Mouse (Mus musculus) cortical plate, adult 2 months (tissue): Measurements from ENCODE around the gene Tmem91. TPM values are rescaled to one million over a fixed set of nuclear protein-coding genes. Genes with fewer than 3 reads are reported as not detected.

ENCODE experiments used
- H3K27ac ChIP-seq: fragments of 200-500 bp; 2 replicates; pipeline ENCODE4 v1.5.1; 2012; ENCODE audit warnings: low read length, control low read depth, inconsistent platforms; ENCODE audit not compliant: insufficient read depth
- H3K4me1 ChIP-seq: fragments of 200-500 bp; 2 replicates; pipeline ENCODE4 v1.6.1; 2011; ENCODE audit warnings: low read length; ENCODE audit not compliant: control insufficient read depth, insufficient read depth
- H3K4me3 ChIP-seq: fragments of 200-500 bp; 2 replicates; pipeline ENCODE4 v1.5.1; 2011; ENCODE audit warnings: mild to moderate bottlenecking, low read length, control low read depth; ENCODE audit not compliant: insufficient read depth
- CTCF ChIP-seq: fragments of 200-500 bp; IDR thresholded peaks from 2 replicates; pipeline ENCODE4 v1.5.1; 2011; ENCODE audit warnings: mild to moderate bottlenecking, control low read depth, low read length; ENCODE audit not compliant: insufficient read depth; ENCODE audit errors: extremely low read depth
- POLR2A ChIP-seq: fragments of 200-500 bp; IDR thresholded peaks from 2 replicates; pipeline ENCODE4 v1.6.1; 2011; ENCODE audit warnings: mild to moderate bottlenecking, low read length, control low read depth; ENCODE audit not compliant: insufficient read depth; ENCODE audit errors: extremely low read depth
- polyA plus RNA-seq: library from polyadenylated mRNA; depleted of rRNA; stranded (reverse); fragments of >200 nt; gene quantifications from 2 replicates; pipeline ENCODE4 v1.2.3, GENCODE M21; 2012

Gene Tmem91
- polyA plus RNA-seq, 1 experiment, result 37.6 TPM

DNA sequence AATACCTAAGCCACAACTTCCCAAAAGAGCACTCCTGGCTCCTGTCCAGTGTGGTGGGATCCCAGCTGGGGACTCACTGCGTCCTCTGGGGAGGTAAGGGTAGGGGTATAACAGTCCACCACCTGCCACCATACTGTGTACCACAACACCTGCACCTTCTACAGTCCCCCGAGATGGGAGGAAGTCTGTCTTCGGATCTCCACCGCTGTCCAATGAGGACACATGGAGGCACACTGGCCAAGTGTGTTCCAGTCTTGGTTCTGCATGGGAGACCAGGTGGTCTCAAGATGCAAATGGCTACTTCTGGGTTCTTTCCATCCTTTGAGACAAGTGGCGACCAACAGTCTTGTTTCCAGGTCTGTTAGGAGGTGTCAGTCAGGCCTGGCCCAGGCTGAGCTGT, 36.2 kb upstream of the Tmem91 start:
- Histone ChIP-seq H3K27ac (no peak overlapping the region), H3K4me3 (no peak overlapping the region), H3K4me1 (peaks cover 7% of the 10 kb centered on the region)
- TF ChIP-seq POLR2A (no peak), CTCF (no peak)

- no peak overlapping the region for H3K4me3 ChIP-seq
- H3K4me1 ChIP-seq, result peaks cover 11% of the 10 kb centered on the region
- no peak overlapping the region for H3K27ac ChIP-seq
- peak; percentile 20; the same call in 1 of the 2 replicates for TF ChIP-seq POLR2A
- TF ChIP-seq CTCF, result no peak
Observed at GRCm38 (mm10) chr7:25710519-25711130, 35.7 kb upstream of the Tmem91 start.

- no peak overlapping the region for H3K4me3 ChIP-seq
- no peak overlapping the region for H3K27ac ChIP-seq
- TF ChIP-seq POLR2A (no peak), CTCF (no peak)
- peaks cover 11% of the 10 kb centered on the region for H3K4me1 ChIP-seq
Observed at GRCm38 (mm10) chr7:25709961-25710360, 35.0 kb upstream of the Tmem91 start.

DNA sequence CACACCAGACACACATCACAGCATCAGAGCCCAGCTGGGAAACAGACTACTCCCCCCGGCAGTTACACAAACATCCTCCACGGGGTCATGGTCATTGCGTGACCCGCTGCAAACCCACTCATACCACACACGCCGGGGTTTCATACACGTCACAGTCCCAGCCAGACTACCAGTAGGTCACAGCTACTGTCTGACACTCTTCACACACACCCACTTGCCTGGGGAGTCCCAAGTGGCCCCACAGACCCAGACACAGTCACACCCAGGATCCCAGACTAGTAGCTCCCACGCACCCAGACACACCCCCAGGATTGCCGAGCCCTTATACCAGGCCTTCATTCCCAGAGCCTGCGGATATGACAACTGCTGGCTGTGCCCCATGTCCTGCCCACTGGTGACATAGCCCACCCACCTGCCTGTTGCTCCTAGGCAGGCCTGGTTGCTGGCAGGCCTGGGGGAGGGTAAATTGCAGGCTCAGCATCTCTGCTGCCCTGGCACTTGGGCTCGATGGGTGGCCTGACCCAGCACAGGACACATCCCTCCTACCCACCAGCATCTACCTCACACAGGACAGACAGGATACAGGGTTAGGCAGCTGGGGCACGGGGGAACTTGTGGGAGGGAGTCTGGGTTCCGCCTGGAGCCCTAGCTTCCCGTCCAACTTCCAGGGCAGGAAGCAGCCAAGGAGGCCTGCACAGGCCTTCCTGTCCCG, 32.8 kb upstream of the Tmem91 start:
- Histone ChIP-seq H3K4me3 (no peak overlapping the region), H3K27ac (no peak overlapping the region), H3K4me1 (peaks cover 11% of the 10 kb centered on the region)
- no peak for TF ChIP-seq CTCF
- no peak for TF ChIP-seq POLR2A

- no peak overlapping the region for H3K27ac ChIP-seq
Observed at GRCm38 (mm10) chr7:25706578-25707170, 31.7 kb upstream of the Tmem91 start.

DNA sequence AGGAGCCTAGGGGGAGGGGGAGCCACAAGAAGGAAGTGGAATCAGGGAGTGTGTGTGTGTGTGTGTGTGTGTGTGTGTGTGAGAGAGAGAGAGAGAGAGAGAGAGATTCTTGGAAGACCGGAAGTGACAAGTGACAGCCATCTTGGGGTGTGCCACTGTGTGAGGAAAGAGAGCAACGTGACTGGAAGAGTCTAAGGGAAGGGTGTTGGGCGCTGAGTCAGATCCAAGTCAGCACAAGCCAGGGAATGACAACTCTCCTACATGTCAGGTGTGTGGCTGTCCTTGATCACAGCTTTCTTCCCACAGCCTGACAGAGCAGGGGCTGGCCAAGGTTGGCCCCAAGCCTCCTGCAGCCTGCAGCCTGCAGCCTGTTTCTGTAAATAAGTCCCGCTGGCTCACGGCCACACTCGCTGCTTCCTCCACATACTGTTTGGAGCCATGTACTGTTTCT, 30.9 kb upstream of the Tmem91 start:
- Histone ChIP-seq H3K4me1 (peaks cover 7% of the 10 kb centered on the region), H3K4me3 (no peak overlapping the region), H3K27ac (no peak overlapping the region)
- no peak for TF ChIP-seq POLR2A
- TF ChIP-seq CTCF, result no peak

More at GRCm38 (mm10) chr7:25706578-25707170, 31.7 kb upstream of the Tmem91 start:
- peaks cover 11% of the 10 kb centered on the region for H3K4me1 ChIP-seq
- H3K4me3 ChIP-seq, result no peak overlapping the region
- TF ChIP-seq CTCF (no peak), POLR2A (no peak)

- Histone ChIP-seq H3K27ac (no peak overlapping the region), H3K4me3 (no peak overlapping the region), H3K4me1 (peaks cover 4% of the 10 kb centered on the region)
- no peak for TF ChIP-seq CTCF
- TF ChIP-seq POLR2A, result no peak
Observed at GRCm38 (mm10) chr7:25704716-25705364, 29.9 kb upstream of the Tmem91 start.

- H3K27ac ChIP-seq, result no peak overlapping the region
- H3K4me3 ChIP-seq, result no peak overlapping the region
Observed at GRCm38 (mm10) chr7:25703793-25704494, 29.0 kb upstream of the Tmem91 start.

GRCm38 (mm10) chr7:25702350-25702749, 27.4 kb upstream of the Tmem91 start:
- Histone ChIP-seq H3K27ac (no peak overlapping the region), H3K4me1 (peaks cover 4% of the 10 kb centered on the region), H3K4me3 (no peak overlapping the region)
- TF ChIP-seq CTCF, result no peak

More at GRCm38 (mm10) chr7:25703793-25704494, 29.0 kb upstream of the Tmem91 start:
- TF ChIP-seq POLR2A (no peak), CTCF (no peak)
- H3K4me1 ChIP-seq, result peaks cover 4% of the 10 kb centered on the region
